Mouse (Mus musculus): ENCODE measurements around the gene Gm17509.

- TF ChIP-seq CTCF (conservative IDR thresholded peaks at IDR 0.05; ENCODE audit: low read length) (no peak), POU5F1 (IDR thresholded peaks at IDR 0.05; ENCODE audit: borderline replicate concordance, low read length) (no peak)
Measured at GRCm38 (mm10) chr13:117183288-117183687, 37.6 kb downstream of the Gm17509 start.

Measured in E14TG2a.4 (cell line).